Comparison of ENCODE assay signal across 8 mouse cellular contexts in the genomic region with DNA sequence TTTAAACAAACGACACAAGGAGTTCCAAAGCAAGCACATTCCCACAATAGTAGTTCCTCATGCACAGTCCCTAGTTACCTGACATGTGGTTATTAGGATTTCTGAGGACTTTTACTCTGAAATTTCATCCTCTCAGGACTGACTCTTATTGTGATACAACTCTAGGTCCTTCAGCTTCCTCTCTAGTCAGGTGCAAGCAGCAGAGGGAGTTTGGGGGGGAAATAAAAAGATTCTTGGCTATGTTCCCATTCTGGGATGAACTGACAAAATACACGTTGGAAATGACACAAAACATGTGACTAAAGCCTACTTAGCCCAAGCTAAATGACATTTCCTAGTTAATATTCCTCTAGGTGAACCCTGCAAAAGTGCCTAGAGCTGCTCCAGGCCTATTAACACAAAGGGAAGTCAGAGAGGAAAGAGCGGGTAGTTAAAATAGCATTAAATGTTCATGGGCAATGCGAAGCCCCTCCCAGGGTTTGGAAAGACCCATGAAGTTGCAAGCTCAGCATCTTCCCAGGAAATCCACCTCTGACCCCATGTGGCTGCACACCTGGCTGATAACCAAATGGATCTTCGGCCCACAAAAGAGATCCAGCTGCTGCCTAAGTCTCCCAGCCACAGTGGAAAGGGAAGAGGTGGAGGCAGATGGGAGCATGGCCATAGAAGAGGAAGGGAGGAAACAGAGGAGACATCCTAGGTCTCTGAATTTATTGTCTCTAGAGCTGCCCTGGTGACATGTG. TPM values are rescaled to one million over a fixed set of nuclear protein-coding genes. Genes with fewer than 3 reads are reported as not detected.
DNase-seq lines count a peak whose midpoint lies in the region; ATAC-seq and TF ChIP-seq lines count a peak whose summit lies in the region.
"Had no signal": no experiment of that assay in that cellular context is flagged by ENCODE, and none has a peak within 500 bp of the region (broad histone marks: within the 10 kb centered on the region; RNA-seq: fewer than 3 reads in every experiment).

No protein-coding gene starts in this region.

- DNase-seq in lung, postnatal 25 days (ENCODE audit: low spot score), result peak; percentile 30
- DNase-seq in lung, postnatal 14 days, result no peak
- peak; percentile 89 for DNase-seq in kidney, adult 2 months
- DNase-seq in splenic B cell, adult 2 months (ENCODE audit: low read depth, low spot score), result peak; percentile 41
- no peak for DNase-seq in spleen, adult 12 weeks (ENCODE audit: low spot score)
- no peak for DNase-seq in spleen, postnatal 4 days (ENCODE audit: low spot score in 2 of 2)

- WGBS in embryonic facial prominence, embryonic 12.5 days, result 52% methylated on average over 5 of the region's 5 CpGs
- WGBS in kidney, adult 2 months, result 9% methylated on average over 5 of the region's 5 CpGs

- no peak overlapping the region for H3K4me3 ChIP-seq in embryonic facial prominence, embryonic 12.5 days
- H3K4me3 ChIP-seq in kidney, adult 2 months (ENCODE audit: insufficient read depth, low read depth, low read length), result no peak overlapping the region
- H3K4me3 ChIP-seq: midbrain, embryonic 15.5 days had no signal

- TF ChIP-seq POLR2A in kidney, adult 2 months (IDR thresholded peaks at IDR 0.05; ENCODE audit: low read depth, low read length), result no peak

- H3K9ac ChIP-seq in embryonic facial prominence, embryonic 12.5 days, result no peak overlapping the region
- H3K9ac ChIP-seq: midbrain, embryonic 15.5 days had no signal

- no peak for TF ChIP-seq CTCF in kidney, adult 2 months (conservative IDR thresholded peaks at IDR 0.05; ENCODE audit: insufficient read depth, insufficient read length, low read depth, low read length)

- peak overlapping the region; percentile 41; the same call in 1 of the 2 replicates for H3K27ac ChIP-seq in embryonic facial prominence, embryonic 12.5 days
- H3K27ac ChIP-seq in kidney, adult 2 months (ENCODE audit: insufficient read depth, low read depth, low read length), result peak overlapping the region; percentile 25
- H3K27ac ChIP-seq: midbrain, embryonic 15.5 days had no signal

- no peak for ATAC-seq in embryonic facial prominence, embryonic 12.5 days (ENCODE audit: insufficient number of reproducible peaks, insufficient read depth, low FRiP score, low TSS enrichment)
- ATAC-seq: midbrain, embryonic 15.5 days had no signal

- peaks cover 3% of the 10 kb centered on the region; the same call in 1 of the 2 replicates for H3K9me3 ChIP-seq in embryonic facial prominence, embryonic 12.5 days

- H3K4me1 ChIP-seq in embryonic facial prominence, embryonic 12.5 days, result no peaks in the 10 kb centered on the region
- peaks cover 12% of the 10 kb centered on the region for H3K4me1 ChIP-seq in kidney, adult 2 months (ENCODE audit: control insufficient read depth, insufficient read depth, low read length)
- H3K4me1 ChIP-seq: midbrain, embryonic 15.5 days had no signal

- no peak overlapping the region for H3K4me2 ChIP-seq in embryonic facial prominence, embryonic 12.5 days (replicated peaks)
- H3K4me2 ChIP-seq: midbrain, embryonic 15.5 days had no signal

- H3K27me3 ChIP-seq in embryonic facial prominence, embryonic 12.5 days, result no peaks in the 10 kb centered on the region
- H3K27me3 ChIP-seq in kidney, adult 2 months (replicated peaks; ENCODE audit: control insufficient read depth, insufficient read depth, low read length), result no peaks in the 10 kb centered on the region
- no peaks in the 10 kb centered on the region for H3K27me3 ChIP-seq in splenic B cell, adult 2 months (ENCODE audit: control insufficient read depth, insufficient read depth, low read length, poor library complexity, severe bottlenecking)
- H3K27me3 ChIP-seq: midbrain, embryonic 15.5 days had no signal

- H3K36me3 ChIP-seq in embryonic facial prominence, embryonic 12.5 days, result no peaks in the 10 kb centered on the region
- no peaks in the 10 kb centered on the region for H3K36me3 ChIP-seq in kidney, adult 2 months (ENCODE audit: control insufficient read depth, insufficient read depth, low read length)
- H3K36me3 ChIP-seq in splenic B cell, adult 2 months (ENCODE audit: control insufficient read depth, insufficient read depth, low read length, poor library complexity, severe bottlenecking), result no peaks in the 10 kb centered on the region
- H3K36me3 ChIP-seq: midbrain, embryonic 15.5 days had no signal

RNA-seq across cellular contexts. Expression of gene Klf3, which starts 49.6 kb away (rescaled TPM):
- 45.2 and 50.8 TPM in 2 replicates for polyA plus RNA-seq in embryonic facial prominence, embryonic 12.5 days (2016; fragmentation: Nextera tagmentation; extraction: Ambion mirVana)
- 46.9 and 47.0 TPM in 2 replicates for polyA plus RNA-seq in kidney, adult 2 months (2012; rRNA removed)

Comparison
In these comparisons a context has a peak if more than half of its experiments do, and no peak if none do; other contexts are left out.
1. DNase-seq: peak in lung, postnatal 25 days (single experiment), kidney, adult 2 months (single experiment) and splenic B cell, adult 2 months (single experiment); none in lung, postnatal 14 days (single experiment), spleen, adult 12 weeks (single experiment) and spleen, postnatal 4 days (0 of 2).